Mouse (Mus musculus) myocyte (in vitro differentiated cells): ENCODE measurements around the gene Tcea3. TPM values are rescaled to one million over a fixed set of nuclear protein-coding genes. Genes with fewer than 3 reads are reported as not detected.

Experiments
- H3K27me3 ChIP-seq: one replicate; pipeline ENCODE4 v1.6.1; 2011; ENCODE audit not compliant: control insufficient read depth, insufficient read depth, insufficient read length
- H3K36me3 ChIP-seq: one replicate; pipeline ENCODE4 v1.6.1; 2011; ENCODE audit not compliant: control insufficient read depth, insufficient read depth
- H3K4me2 ChIP-seq: one replicate; pipeline ENCODE4 v1.6.1; 2011; ENCODE audit warnings: low read depth, control low read depth
- H3K4me3 ChIP-seq: one replicate; pipeline ENCODE4 v1.5.1; 2011; ENCODE audit warnings: mild to moderate bottlenecking, control low read depth, moderate library complexity
- H3K79me2 ChIP-seq: one replicate; pipeline ENCODE4 v1.6.1; 2011; ENCODE audit not compliant: control insufficient read depth, insufficient read depth
- H3ac ChIP-seq: one replicate; pipeline ENCODE4 v1.6.1; 2011; ENCODE audit not compliant: control insufficient read depth, insufficient read length
- CEBPB ChIP-seq: IDR thresholded peaks from 2 replicates; pipeline ENCODE4 v1.6.1; 2011; ENCODE audit warnings: mild to moderate bottlenecking, moderate library complexity; ENCODE audit not compliant: poor library complexity, insufficient read depth, severe bottlenecking
- E2F4 ChIP-seq: IDR thresholded peaks from one replicate; pipeline ENCODE4 v1.6.1; 2011; ENCODE audit warnings: mild to moderate bottlenecking, control low read depth, moderate library complexity; ENCODE audit not compliant: insufficient read depth
- MAX ChIP-seq: IDR thresholded peaks from one replicate; pipeline ENCODE4 v1.6.1; 2011; ENCODE audit warnings: low read depth, mild to moderate bottlenecking, control low read depth
- MYOD1 ChIP-seq, 3 experiments: IDR thresholded peaks; one replicate each; pipeline ENCODE4 v1.6.1; 2011; ENCODE audit warnings: control low read depth in 2 of 3, low read depth in 2 of 3, mild to moderate bottlenecking in 2 of 3, moderate library complexity in 1 of 3; ENCODE audit not compliant: insufficient read length in 2 of 3, control insufficient read depth in 1 of 3
- MYOG ChIP-seq, 3 experiments: IDR thresholded peaks; one replicate each; pipeline ENCODE4 v1.6.1; 2011; ENCODE audit warnings: control low read depth in 2 of 3, low read depth in 2 of 3, mild to moderate bottlenecking in 2 of 3; ENCODE audit not compliant: insufficient read length in 2 of 3, control insufficient read depth in 1 of 3, insufficient read depth in 1 of 3
- POLR2A ChIP-seq: IDR thresholded peaks from one replicate; pipeline ENCODE4 v1.6.1; 2011; ENCODE audit warnings: low read depth, mild to moderate bottlenecking, control low read depth, moderate library complexity; ENCODE audit not compliant: insufficient read length
- POLR2AphosphoS2 ChIP-seq: IDR thresholded peaks from one replicate; pipeline ENCODE4 v1.6.1; 2011; ENCODE audit warnings: low read depth, control low read depth; ENCODE audit not compliant: insufficient read length
- REST ChIP-seq: IDR thresholded peaks from one replicate; pipeline ENCODE4 v1.6.1; 2011; ENCODE audit warnings: mild to moderate bottlenecking, control low read depth, moderate library complexity; ENCODE audit not compliant: insufficient read depth, insufficient read length
- SRF ChIP-seq: IDR thresholded peaks from one replicate; pipeline ENCODE4 v1.6.1; 2011; ENCODE audit warnings: low read depth; ENCODE audit not compliant: control insufficient read depth, insufficient read length
- TCF12 ChIP-seq: IDR thresholded peaks from one replicate; pipeline ENCODE4 v1.6.1; 2011; ENCODE audit warnings: mild to moderate bottlenecking, control low read depth; ENCODE audit not compliant: poor library complexity, insufficient read depth, severe bottlenecking
- TCF3 ChIP-seq: IDR thresholded peaks from one replicate; pipeline ENCODE4 v1.6.1; 2011; ENCODE audit warnings: low read depth, control low read depth; ENCODE audit not compliant: insufficient read length
- USF1 ChIP-seq: IDR thresholded peaks from one replicate; pipeline ENCODE4 v1.6.1; 2011; ENCODE audit warnings: low read depth, mild to moderate bottlenecking, control low read depth, moderate library complexity
- polyA plus RNA-seq: library from polyadenylated mRNA; unstranded; fragments of >200 nt; fragmentation: generic; extraction: Trizol; gene quantifications from one replicate; pipeline ENCODE4 v1.2.1, GENCODE M21; 2012; ENCODE audit warnings: missing spikeins

Gene Tcea3
- polyA plus RNA-seq, 1 experiment = 5.5 TPM

DNA sequence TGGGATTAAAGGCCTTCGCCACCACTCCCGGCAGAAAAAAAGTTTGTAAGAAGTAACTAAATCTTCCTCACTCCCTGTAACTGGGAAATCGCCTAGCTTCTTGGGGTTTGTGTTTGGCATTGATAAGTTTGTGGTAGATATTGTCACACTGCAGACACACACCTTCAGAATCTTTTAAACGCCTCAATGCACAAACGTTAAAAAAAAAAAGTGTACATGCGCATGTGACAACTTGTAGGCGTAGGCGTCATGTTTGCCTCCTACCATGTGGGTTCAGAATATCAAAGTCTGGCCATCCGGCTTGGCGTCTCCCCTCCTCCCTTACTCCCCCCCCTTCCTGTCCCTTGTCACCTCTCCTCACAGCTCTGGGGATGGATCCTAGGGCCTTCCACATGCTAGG, 9.2 kb downstream of the Tcea3 start:
- TF ChIP-seq E2F4 (no peak), TCF12 (no peak), REST (no peak), USF1 (no peak), MYOG (IDR thresholded peaks at IDR 0.05; ENCODE audit: control insufficient read depth in 1 of 3, insufficient read depth in 1 of 3, insufficient read length in 2 of 3, low read depth in 2 of 3) (no peak), MAX (no peak), SRF (no peak), MYOD1 (IDR thresholded peaks at IDR 0.05; ENCODE audit: control insufficient read depth in 1 of 3, insufficient read length in 2 of 3, low read depth in 2 of 3) (no peak), POLR2A (no peak), TCF3 (no peak), CEBPB (no peak), POLR2AphosphoS2 (no peak)
- no peaks in the 10 kb centered on the region for H3K36me3 ChIP-seq
- no peak overlapping the region for H3ac ChIP-seq
- H3K4me3 ChIP-seq = no peak overlapping the region
- H3K27me3 ChIP-seq = no peaks in the 10 kb centered on the region
- H3K4me2 ChIP-seq = no peak overlapping the region
- no peaks in the 10 kb centered on the region for H3K79me2 ChIP-seq

- Histone ChIP-seq H3K79me2 (no peaks in the 10 kb centered on the region), H3ac (no peak overlapping the region), H3K4me2 (no peak overlapping the region), H3K36me3 (no peaks in the 10 kb centered on the region), H3K27me3 (no peaks in the 10 kb centered on the region), H3K4me3 (no peak overlapping the region)
- no peak for TF ChIP-seq MYOD1 (IDR thresholded peaks at IDR 0.05; ENCODE audit: control insufficient read depth in 1 of 3, insufficient read length in 2 of 3, low read depth in 2 of 3)
These were observed 12.4 kb downstream of the Tcea3 start for GRCm38 (mm10) chr4:136259916-136260315.

GRCm38 (mm10) chr4:136260491-136261180, 13.1 kb downstream of the Tcea3 start:
- TF ChIP-seq MAX (no peak), CEBPB (no peak), SRF (no peak), MYOD1 (IDR thresholded peaks at IDR 0.05; ENCODE audit: control insufficient read depth in 1 of 3, insufficient read length in 2 of 3, low read depth in 2 of 3) (no peak), TCF3 (no peak), REST (no peak), USF1 (no peak), TCF12 (no peak), POLR2A (no peak), POLR2AphosphoS2 (no peak), MYOG (IDR thresholded peaks at IDR 0.05; ENCODE audit: control insufficient read depth in 1 of 3, insufficient read depth in 1 of 3, insufficient read length in 2 of 3, low read depth in 2 of 3) (no peak), E2F4 (no peak)
- Histone ChIP-seq H3K79me2 (no peaks in the 10 kb centered on the region), H3K27me3 (no peaks in the 10 kb centered on the region), H3K36me3 (no peaks in the 10 kb centered on the region), H3K4me3 (no peak overlapping the region), H3ac (no peak overlapping the region), H3K4me2 (no peak overlapping the region)

DNA sequence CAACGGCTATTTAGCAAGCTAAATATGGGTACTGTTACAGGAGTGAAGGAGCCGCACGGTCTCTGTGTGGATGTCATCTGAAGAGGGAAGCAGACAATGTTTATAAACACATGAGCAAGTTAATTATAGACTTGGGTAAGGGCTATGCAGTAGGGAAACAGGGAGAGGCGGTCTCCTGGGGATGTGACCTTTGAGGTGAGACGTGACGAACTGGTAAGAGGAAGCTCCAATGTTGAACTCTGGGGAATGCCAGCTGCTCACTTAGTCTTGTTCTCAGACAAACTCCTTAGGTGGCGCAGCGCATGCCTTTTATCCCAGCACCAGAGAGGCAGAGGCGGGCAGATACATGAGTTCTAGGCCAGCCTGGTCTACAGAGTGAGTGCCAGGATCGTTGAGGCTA, 14.4 kb downstream of the Tcea3 start:
- Histone ChIP-seq H3K27me3 (no peaks in the 10 kb centered on the region), H3ac (no peak overlapping the region), H3K36me3 (no peaks in the 10 kb centered on the region), H3K4me3 (no peak overlapping the region), H3K79me2 (no peaks in the 10 kb centered on the region), H3K4me2 (no peak overlapping the region)
- TF ChIP-seq MYOD1 (IDR thresholded peaks at IDR 0.05; ENCODE audit: control insufficient read depth in 1 of 3, insufficient read length in 2 of 3, low read depth in 2 of 3) = no peak
- no peak for TF ChIP-seq SRF
- TF ChIP-seq CEBPB = no peak
- no peak for TF ChIP-seq TCF12
- no peak for TF ChIP-seq MAX
- TF ChIP-seq TCF3 = no peak
- no peak for TF ChIP-seq E2F4
- TF ChIP-seq USF1 = no peak
- TF ChIP-seq MYOG (IDR thresholded peaks at IDR 0.05; ENCODE audit: control insufficient read depth in 1 of 3, insufficient read depth in 1 of 3, insufficient read length in 2 of 3, low read depth in 2 of 3) = no peak
- TF ChIP-seq POLR2A = no peak
- no peak for TF ChIP-seq POLR2AphosphoS2
- TF ChIP-seq REST = no peak

DNA sequence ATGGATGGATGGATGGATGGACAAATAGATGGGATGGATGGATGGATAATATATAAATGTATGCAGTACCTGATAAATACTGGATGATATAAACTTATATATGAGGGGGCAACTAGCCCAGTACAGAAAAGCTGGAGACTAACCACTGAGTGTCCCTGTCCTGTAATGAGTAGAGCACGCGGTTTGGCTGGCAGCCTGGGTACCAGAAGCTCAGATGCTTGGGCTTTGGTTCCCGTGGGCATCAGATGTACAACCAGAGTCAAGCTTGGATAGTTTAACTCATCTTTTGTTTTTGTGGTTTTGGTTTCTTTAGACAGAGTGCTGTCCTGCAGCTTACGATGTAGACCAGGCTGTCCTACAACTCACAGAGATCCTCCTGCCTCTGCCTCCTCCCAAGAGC, 16.0 kb downstream of the Tcea3 start:
- Histone ChIP-seq H3ac (no peak overlapping the region), H3K79me2 (no peaks in the 10 kb centered on the region), H3K36me3 (no peaks in the 10 kb centered on the region), H3K27me3 (no peaks in the 10 kb centered on the region), H3K4me2 (no peak overlapping the region), H3K4me3 (no peak overlapping the region)
- TF ChIP-seq USF1 = no peak
- no peak for TF ChIP-seq REST
- TF ChIP-seq TCF3 = no peak
- no peak for TF ChIP-seq CEBPB
- no peak for TF ChIP-seq POLR2A
- no peak for TF ChIP-seq MYOD1 (IDR thresholded peaks at IDR 0.05; ENCODE audit: control insufficient read depth in 1 of 3, insufficient read length in 2 of 3, low read depth in 2 of 3)
- no peak for TF ChIP-seq TCF12
- no peak for TF ChIP-seq E2F4
- no peak for TF ChIP-seq POLR2AphosphoS2
- TF ChIP-seq MAX = no peak
- TF ChIP-seq MYOG (IDR thresholded peaks at IDR 0.05; ENCODE audit: control insufficient read depth in 1 of 3, insufficient read depth in 1 of 3, insufficient read length in 2 of 3, low read depth in 2 of 3) = no peak
